Mouse (Mus musculus): ENCODE results near the gene Scarf2. TPM values are rescaled to one million over a fixed set of nuclear protein-coding genes. Genes with fewer than 3 reads are reported as not detected.

Scarf2 gene
- 1 to 10 TPM; 4.7 to 5.4 TPM for total RNA-seq (2021)
- long read RNA-seq, experiment 1, partial matches to known transcripts = 1 of 5 reads
- long read RNA-seq, experiment 1, other reads (novel, unspliced or antisense) = 3 of 5 reads
- long read RNA-seq, experiment 2, partial matches to known transcripts = 0 of 9 reads
- long read RNA-seq, experiment 2, other reads (novel, unspliced or antisense) = 5 of 9 reads

GRCm38 (mm10) chr16:17796971-17797811 is at the start of gene Scarf2:
Gene Scarf2, plus strand, starts transcription at chr16:17797282.
- peak; percentile 72 for DNase-seq

- no peak for DNase-seq
Observed at GRCm38 (mm10) chr16:17753001-17753400, 44.1 kb upstream of the Scarf2 start.

GRCm38 (mm10) chr16:17753686-17754085 is 43.4 kb upstream of the Scarf2 start:
- no peak for DNase-seq

- no peak for DNase-seq
Observed at GRCm38 (mm10) chr16:17757756-17758155, 39.3 kb upstream of the Scarf2 start.

- no peak for DNase-seq
Observed at GRCm38 (mm10) chr16:17758902-17759301, 38.2 kb upstream of the Scarf2 start.

GRCm38 (mm10) chr16:17759344-17759773 is 37.7 kb upstream of the Scarf2 start, which contains the start of gene Klhl22:
Gene Klhl22, plus strand, starts transcription at chr16:17759618.
- peak; percentile 91 for DNase-seq

GRCm38 (mm10) chr16:17759813-17760321 is 37.2 kb upstream of the Scarf2 start:
- DNase-seq = no peak

- no peak for DNase-seq
Observed at GRCm38 (mm10) chr16:17760657-17761056, 36.4 kb upstream of the Scarf2 start.

GRCm38 (mm10) chr16:17761074-17761473 is 36.0 kb upstream of the Scarf2 start:
- no peak for DNase-seq

GRCm38 (mm10) chr16:17764108-17764511 is 33.0 kb upstream of the Scarf2 start:
- no peak for DNase-seq

- no peak for DNase-seq
Observed at GRCm38 (mm10) chr16:17768834-17769233, 28.2 kb upstream of the Scarf2 start.

- no peak for DNase-seq
Observed at GRCm38 (mm10) chr16:17771117-17771865, 25.8 kb upstream of the Scarf2 start.

- DNase-seq = no peak
Observed at GRCm38 (mm10) chr16:17776828-17777227, 20.3 kb upstream of the Scarf2 start.

GRCm38 (mm10) chr16:17778223-17778622 is 18.9 kb upstream of the Scarf2 start:
- DNase-seq = no peak

- no peak for DNase-seq
Observed at GRCm38 (mm10) chr16:17779692-17780091, 17.4 kb upstream of the Scarf2 start.

GRCm38 (mm10) chr16:17785337-17785736 is 11.7 kb upstream of the Scarf2 start:
- DNase-seq = no peak

GRCm38 (mm10) chr16:17792728-17793127 is 4.4 kb upstream of the Scarf2 start:
- DNase-seq = no peak

- no peak for DNase-seq
Observed at GRCm38 (mm10) chr16:17794047-17794446, 3.0 kb upstream of the Scarf2 start.

GRCm38 (mm10) chr16:17795643-17796042 is 1.4 kb upstream of the Scarf2 start:
- DNase-seq = no peak

- no peak for DNase-seq
Observed at GRCm38 (mm10) chr16:17796519-17796918, 563 bp upstream of the Scarf2 start.

GRCm38 (mm10) chr16:17797812-17798311 is 780 bp downstream of the Scarf2 start:
- no peak for DNase-seq

All from gastrocnemius, postnatal 25 days (tissue).